Mouse (Mus musculus) heart, embryonic 12.5 days (tissue): ENCODE measurements around the gene Hjurp. TPM values are rescaled to one million over a fixed set of nuclear protein-coding genes. Genes with fewer than 3 reads are reported as not detected.

Experiments used
- ATAC-seq: fragments of 200-750 bp; cut with Nextera tagmentation; 2 replicates; pipeline ENCODE4 v1.8.0; 2017; ENCODE audit warnings: moderate TSS enrichment, moderate library complexity; ENCODE audit not compliant: insufficient number of reproducible peaks, low FRiP score
- H3K27ac ChIP-seq: fragments of 300-500 bp; sonication (generic); 2 replicates; pipeline ENCODE4 v1.5.1; 2016; ENCODE audit warnings: mild to moderate bottlenecking, moderate library complexity; ENCODE audit not compliant: poor library complexity, severe bottlenecking
- H3K27me3 ChIP-seq: fragments of 300-500 bp; sonication (generic); replicated peaks from 2 replicates; pipeline ENCODE4 v1.6.1; 2016; ENCODE audit warnings: mild to moderate bottlenecking, moderate library complexity
- H3K36me3 ChIP-seq: fragments of 300-500 bp; sonication (generic); 2 replicates; pipeline ENCODE4 v1.6.1; 2016; ENCODE audit warnings: mild to moderate bottlenecking, moderate library complexity
- H3K4me1 ChIP-seq: fragments of 300-500 bp; sonication (generic); replicated peaks from 2 replicates; pipeline ENCODE4 v1.6.1; 2016; ENCODE audit warnings: mild to moderate bottlenecking
- H3K4me2 ChIP-seq: fragments of 300-500 bp; sonication (generic); 2 replicates; pipeline ENCODE4 v1.6.1; 2016; ENCODE audit warnings: mild to moderate bottlenecking, moderate library complexity
- H3K4me3 ChIP-seq: fragments of 300-500 bp; sonication (generic); 2 replicates; pipeline ENCODE4 v1.5.1; 2016; ENCODE audit warnings: mild to moderate bottlenecking
- H3K9ac ChIP-seq: fragments of 300-500 bp; sonication (generic); 2 replicates; pipeline ENCODE4 v1.6.1; 2016; ENCODE audit warnings: mild to moderate bottlenecking, moderate library complexity
- H3K9me3 ChIP-seq: fragments of 300-500 bp; sonication (generic); replicated peaks from 2 replicates; pipeline ENCODE4 v1.6.1; 2016; ENCODE audit warnings: mild to moderate bottlenecking, moderate library complexity
- WGBS: fragments of 180-500 bp; shearing (Covaris S2); methylation state at CpG from one replicate; pipeline ENCODE4 v1.1.7; 2016; 5-methylcytosine and 5-hydroxymethylcytosine counted together
- polyA plus RNA-seq: library from polyadenylated mRNA; unstranded; fragments of >200 nt; fragmentation: Nextera tagmentation; extraction: Ambion mirVana; gene quantifications from 2 replicates; pipeline ENCODE4 v1.2.1, GENCODE M21; 2016

Gene Hjurp
- polyA plus RNA-seq, 1 experiment from 2014 or later, result 141 TPM

DNA sequence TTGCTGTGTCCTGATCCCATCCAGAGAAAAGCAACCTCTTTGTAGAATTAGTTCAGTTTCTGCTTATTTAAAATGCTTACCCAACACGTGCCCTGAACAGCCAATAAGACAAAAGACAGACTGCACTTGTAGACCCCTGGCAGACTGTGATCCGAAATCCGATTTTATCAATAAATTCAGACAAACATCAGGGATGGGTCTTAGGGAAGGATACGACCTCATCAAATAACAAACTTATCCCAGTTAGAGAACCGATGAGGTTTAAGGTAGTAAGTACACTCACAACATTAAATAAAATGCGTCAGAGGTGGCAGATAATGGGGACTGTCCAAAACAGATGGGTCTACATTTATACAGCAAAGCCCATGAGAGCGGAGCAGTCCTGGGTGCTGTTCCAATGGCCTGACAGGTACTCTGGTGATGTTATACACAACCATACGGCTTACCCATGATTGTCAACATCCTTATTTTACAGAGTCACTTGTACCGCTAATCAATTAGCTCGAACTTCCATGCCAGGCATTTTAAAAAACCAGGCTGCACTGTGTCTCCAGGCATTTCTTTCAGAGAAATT is 822 bp downstream of the Hjurp start:
- peak; percentile 30 for ATAC-seq
- H3K9ac ChIP-seq, result peak overlapping the region; percentile 80
- peak overlapping the region; percentile 54 for H3K4me3 ChIP-seq
- H3K4me2 ChIP-seq, result peak overlapping the region; percentile 63
- H3K27me3 ChIP-seq, result no peaks in the 10 kb centered on the region
- H3K4me1 ChIP-seq, result peaks cover 23% of the 10 kb centered on the region
- no peaks in the 10 kb centered on the region for H3K9me3 ChIP-seq
- WGBS, result 27% methylated on average over 10 of the region's 10 CpGs
- H3K27ac ChIP-seq, result peak overlapping the region; percentile 83
- H3K36me3 ChIP-seq, result peaks cover 40% of the 10 kb centered on the region

DNA sequence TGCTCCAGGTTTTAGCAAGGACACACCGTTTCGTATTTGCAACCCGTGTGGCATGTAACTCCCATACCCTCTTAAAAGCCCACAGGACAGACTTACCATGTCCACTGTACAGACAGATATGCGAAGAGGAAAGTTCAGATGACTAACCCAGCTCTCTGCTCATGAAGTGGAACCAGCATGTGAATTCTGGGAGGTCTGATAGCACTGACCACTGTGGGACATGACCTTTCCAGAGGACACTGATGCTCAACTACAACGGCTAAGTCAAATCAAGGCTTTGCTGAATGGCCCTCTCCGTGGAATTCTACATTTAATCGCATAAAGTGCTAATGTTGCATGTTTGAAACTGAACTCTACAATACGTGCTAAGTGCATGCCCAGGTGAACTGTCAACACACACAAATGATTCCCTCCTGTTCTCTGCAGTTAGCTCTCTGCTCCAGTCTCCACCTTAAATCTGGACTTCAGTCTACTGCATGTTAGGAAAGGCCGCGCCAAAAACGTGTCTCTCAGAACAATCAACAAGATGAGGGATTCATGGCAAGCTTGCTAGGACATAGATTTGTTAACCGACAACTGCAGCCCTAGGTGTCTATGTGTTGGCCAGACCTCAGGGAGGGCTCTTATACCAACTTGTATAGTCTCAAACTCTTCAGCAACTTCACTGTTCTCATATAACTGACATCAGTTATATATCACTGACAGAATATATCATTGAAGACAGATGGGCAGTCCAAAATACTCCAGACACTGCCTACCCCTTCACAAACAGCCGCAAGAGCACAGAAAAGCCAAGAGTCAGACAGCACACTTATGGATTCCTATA is 1.5 kb downstream of the Hjurp start:
- Histone ChIP-seq H3K4me3 (peak overlapping the region; percentile 54), H3K4me1 (peaks cover 23% of the 10 kb centered on the region), H3K4me2 (peak overlapping the region; percentile 63), H3K9me3 (no peaks in the 10 kb centered on the region), H3K36me3 (peaks cover 45% of the 10 kb centered on the region), H3K27me3 (no peaks in the 10 kb centered on the region), H3K9ac (peak overlapping the region; percentile 80), H3K27ac (no peak overlapping the region)
- no peak for ATAC-seq
- WGBS, result 65% methylated on average over 13 of the region's 13 CpGs

GRCm38 (mm10) chr1:88275078-88275680 is 2.3 kb downstream of the Hjurp start:
- Histone ChIP-seq H3K4me3 (no peak overlapping the region), H3K9me3 (no peaks in the 10 kb centered on the region), H3K27ac (no peak overlapping the region), H3K4me1 (peaks cover 23% of the 10 kb centered on the region), H3K4me2 (peak overlapping the region; percentile 63), H3K9ac (no peak overlapping the region), H3K36me3 (peaks cover 45% of the 10 kb centered on the region), H3K27me3 (no peaks in the 10 kb centered on the region)
- ATAC-seq, result no peak
- 69% methylated on average over 13 of the region's 13 CpGs for WGBS

- H3K9me3 ChIP-seq, result no peaks in the 10 kb centered on the region
- H3K27ac ChIP-seq, result no peak overlapping the region
- H3K4me3 ChIP-seq, result no peak overlapping the region
- H3K27me3 ChIP-seq, result no peaks in the 10 kb centered on the region
- H3K4me2 ChIP-seq, result no peak overlapping the region
- H3K4me1 ChIP-seq, result peaks cover 23% of the 10 kb centered on the region
- WGBS, result 74% methylated on average over 11 of the region's 11 CpGs
- H3K9ac ChIP-seq, result no peak overlapping the region; the same call in 1 of the 2 replicates
- ATAC-seq, result no peak
- peaks cover 52% of the 10 kb centered on the region for H3K36me3 ChIP-seq
These were observed 2.9 kb downstream of the Hjurp start for GRCm38 (mm10) chr1:88274371-88275077.

DNA sequence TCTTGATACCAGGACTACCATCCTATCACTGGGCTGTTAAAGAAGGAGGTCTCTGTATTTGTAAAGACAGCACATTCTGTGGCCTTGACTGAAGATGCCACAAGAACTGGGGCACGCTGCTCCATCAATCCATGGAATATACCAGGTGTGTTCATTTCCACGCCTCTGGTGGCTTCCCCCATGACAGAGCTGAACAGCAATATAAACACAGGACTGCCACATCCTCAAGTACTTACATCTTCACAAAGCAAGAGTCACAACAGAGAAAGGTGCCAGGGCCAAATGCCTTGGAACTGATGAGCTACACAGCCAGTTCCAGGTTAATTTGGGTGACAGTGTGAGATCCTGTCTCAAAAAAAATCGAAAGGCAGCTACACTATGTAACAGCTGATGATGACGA is 3.6 kb downstream of the Hjurp start:
- Histone ChIP-seq H3K4me2 (no peak overlapping the region), H3K9ac (no peak overlapping the region), H3K4me3 (no peak overlapping the region), H3K4me1 (peaks cover 23% of the 10 kb centered on the region), H3K27ac (no peak overlapping the region), H3K36me3 (peaks cover 59% of the 10 kb centered on the region), H3K9me3 (no peaks in the 10 kb centered on the region), H3K27me3 (no peaks in the 10 kb centered on the region)
- no peak for ATAC-seq
- 83% methylated on average over 4 of the region's 4 CpGs for WGBS

DNA sequence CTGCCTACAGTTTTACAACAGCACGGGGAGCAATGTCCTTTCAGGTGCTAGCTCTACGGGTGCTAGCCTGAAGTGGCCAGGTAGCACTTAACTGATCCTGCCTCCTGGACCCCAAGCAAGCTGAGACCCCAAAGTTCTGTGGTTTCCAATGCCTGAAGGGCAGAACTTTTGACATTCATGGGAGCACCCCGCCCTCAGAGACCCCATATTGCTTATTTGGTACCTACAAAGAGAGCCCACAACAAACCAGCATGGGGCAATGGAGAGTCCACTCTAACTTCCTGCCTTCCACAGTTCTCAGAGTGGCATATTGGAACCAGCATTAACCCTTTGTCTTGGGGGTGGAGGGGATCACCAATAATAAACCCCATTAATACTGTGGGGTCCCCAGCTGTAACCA is 4.1 kb downstream of the Hjurp start:
- WGBS, result 93% methylated on average over 3 of the region's 3 CpGs
- Histone ChIP-seq H3K4me2 (no peak overlapping the region), H3K27me3 (no peaks in the 10 kb centered on the region), H3K4me3 (no peak overlapping the region), H3K9me3 (no peaks in the 10 kb centered on the region), H3K36me3 (peaks cover 64% of the 10 kb centered on the region), H3K27ac (no peak overlapping the region), H3K4me1 (peaks cover 23% of the 10 kb centered on the region), H3K9ac (no peak overlapping the region)
- ATAC-seq, result no peak

DNA sequence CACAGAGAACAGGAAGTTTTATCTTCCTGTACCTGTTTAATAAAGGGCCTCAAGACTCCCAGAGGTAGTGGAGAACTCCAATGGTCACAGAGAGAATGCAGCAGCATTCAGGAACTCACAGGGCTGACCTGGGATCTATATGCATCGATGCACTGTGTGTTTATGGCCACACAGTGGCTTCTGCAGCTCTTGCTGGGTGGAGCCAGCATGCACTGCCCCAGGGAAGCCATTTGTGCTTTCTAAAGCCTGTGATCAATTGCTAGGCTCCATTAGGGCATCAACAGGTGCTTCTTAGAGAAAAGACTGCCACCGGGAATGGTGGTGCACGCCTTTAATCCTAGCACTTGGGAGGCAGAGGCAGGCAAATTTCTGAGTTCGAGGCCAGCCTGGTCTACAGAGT is 4.6 kb downstream of the Hjurp start:
- no peaks in the 10 kb centered on the region for H3K27me3 ChIP-seq
- no peak overlapping the region for H3K9ac ChIP-seq
- H3K27ac ChIP-seq, result no peak overlapping the region
- H3K4me1 ChIP-seq, result peaks cover 23% of the 10 kb centered on the region
- 66% methylated on average over 4 of the region's 4 CpGs for WGBS
- ATAC-seq, result no peak
- H3K4me3 ChIP-seq, result no peak overlapping the region
- H3K4me2 ChIP-seq, result no peak overlapping the region
- H3K9me3 ChIP-seq, result no peaks in the 10 kb centered on the region
- peaks cover 69% of the 10 kb centered on the region for H3K36me3 ChIP-seq

GRCm38 (mm10) chr1:88269539-88270309 is 7.7 kb downstream of the Hjurp start:
- no peak overlapping the region for H3K27ac ChIP-seq
- 87% methylated on average over 12 of the region's 12 CpGs for WGBS
- ATAC-seq, result no peak

GRCm38 (mm10) chr1:88268070-88268469 is 9.4 kb downstream of the Hjurp start:
- Histone ChIP-seq H3K4me3 (no peak overlapping the region), H3K4me2 (no peak overlapping the region), H3K36me3 (peaks cover 91% of the 10 kb centered on the region), H3K4me1 (peaks cover 11% of the 10 kb centered on the region; the same call in 1 of the 2 replicates), H3K27ac (no peak overlapping the region), H3K9ac (no peak overlapping the region), H3K9me3 (no peaks in the 10 kb centered on the region), H3K27me3 (no peaks in the 10 kb centered on the region)
- ATAC-seq, result no peak
- 85% methylated on average over 6 of the region's 6 CpGs for WGBS

More at GRCm38 (mm10) chr1:88269539-88270309, 7.7 kb downstream of the Hjurp start:
- no peaks in the 10 kb centered on the region for H3K9me3 ChIP-seq
- H3K4me1 ChIP-seq, result peaks cover 9% of the 10 kb centered on the region; the same call in 1 of the 2 replicates
- H3K36me3 ChIP-seq, result peaks cover 90% of the 10 kb centered on the region
- no peaks in the 10 kb centered on the region for H3K27me3 ChIP-seq
- no peak overlapping the region for H3K4me3 ChIP-seq
- no peak overlapping the region for H3K4me2 ChIP-seq
- H3K9ac ChIP-seq, result no peak overlapping the region

GRCm38 (mm10) chr1:88267489-88267888 is 9.9 kb downstream of the Hjurp start:
- no peaks in the 10 kb centered on the region for H3K9me3 ChIP-seq
- no peak overlapping the region for H3K27ac ChIP-seq
- peaks cover 17% of the 10 kb centered on the region for H3K4me1 ChIP-seq
- peaks cover 91% of the 10 kb centered on the region for H3K36me3 ChIP-seq
- no peak overlapping the region for H3K9ac ChIP-seq
- no peak for ATAC-seq
- H3K4me3 ChIP-seq, result no peak overlapping the region
- no peak overlapping the region for H3K4me2 ChIP-seq
- no peaks in the 10 kb centered on the region for H3K27me3 ChIP-seq
- 91% methylated on average over 6 of the region's 6 CpGs for WGBS
